Mouse (Mus musculus): Measurements from ENCODE around the gene Tspan32. TPM values are rescaled to one million over a fixed set of nuclear protein-coding genes. Genes with fewer than 3 reads are reported as not detected.
A peak's percentile ranks its signal among the peaks of the same experiment; 100 is the strongest.

Gene Tspan32
- polyA plus RNA-seq, 1 experiment from 2014 or later, result 8.3 TPM

GRCm38 (mm10) chr7:143038174-143038931 lies 33.5 kb downstream of the Tspan32 start:
- Histone ChIP-seq H3K27me3 (no peaks in the 10 kb centered on the region), H3K4me1 (peaks cover 11% of the 10 kb centered on the region; the same call in 1 of the 2 replicates), H3K4me3 (no peak overlapping the region), H3K4me2 (no peak overlapping the region), H3K27ac (no peak overlapping the region), H3K9me3 (no peaks in the 10 kb centered on the region), H3K36me3 (peaks cover 6% of the 10 kb centered on the region; the same call in 1 of the 2 replicates), H3K9ac (no peak overlapping the region)
- ATAC-seq (ENCODE audit: insufficient number of reproducible peaks, low FRiP score, low TSS enrichment, low read depth), result no peak
- 87% methylated on average over 3 of the region's 3 CpGs for WGBS

GRCm38 (mm10) chr7:143040561-143040960 lies 35.7 kb downstream of the Tspan32 start:
- H3K4me2 ChIP-seq, result no peak overlapping the region
- no peaks in the 10 kb centered on the region for H3K27me3 ChIP-seq
- H3K4me1 ChIP-seq, result peaks cover 11% of the 10 kb centered on the region; the same call in 1 of the 2 replicates
- no peaks in the 10 kb centered on the region for H3K9me3 ChIP-seq
- 0 out of 2 replicates have a peak, but pooled peaks have one; percentile 31 for ATAC-seq (ENCODE audit: insufficient number of reproducible peaks, low FRiP score, low TSS enrichment, low read depth)
- no peak overlapping the region for H3K4me3 ChIP-seq
- 96% methylated on average over 3 of the region's 3 CpGs for WGBS
- H3K36me3 ChIP-seq, result peaks cover 4% of the 10 kb centered on the region; the same call in 1 of the 2 replicates
- H3K9ac ChIP-seq, result no peak overlapping the region
- no peak overlapping the region for H3K27ac ChIP-seq

- ATAC-seq (ENCODE audit: insufficient number of reproducible peaks, low FRiP score, low TSS enrichment, low read depth), result no peak
Measured at GRCm38 (mm10) chr7:143041138-143041822, 36.4 kb downstream of the Tspan32 start.

GRCm38 (mm10) chr7:143042089-143042488 lies 37.2 kb downstream of the Tspan32 start:
- H3K4me1 ChIP-seq, result peaks cover 11% of the 10 kb centered on the region; the same call in 1 of the 2 replicates
- H3K9ac ChIP-seq, result no peak overlapping the region
- no peak for ATAC-seq (ENCODE audit: insufficient number of reproducible peaks, low FRiP score, low TSS enrichment, low read depth)
- H3K36me3 ChIP-seq, result peaks cover 2% of the 10 kb centered on the region; the same call in 1 of the 2 replicates
- WGBS, result 60% methylated on average over 3 of the region's 3 CpGs
- H3K4me2 ChIP-seq, result no peak overlapping the region
- H3K27me3 ChIP-seq, result no peaks in the 10 kb centered on the region
- H3K9me3 ChIP-seq, result no peaks in the 10 kb centered on the region
- no peak overlapping the region for H3K4me3 ChIP-seq
- 0 out of 2 replicates have a peak overlapping the region, but pooled peaks have one; percentile 8 for H3K27ac ChIP-seq

More at GRCm38 (mm10) chr7:143041138-143041822, 36.4 kb downstream of the Tspan32 start:
- Histone ChIP-seq H3K27ac (no peak overlapping the region), H3K27me3 (no peaks in the 10 kb centered on the region), H3K36me3 (peaks cover 4% of the 10 kb centered on the region; the same call in 1 of the 2 replicates), H3K9me3 (no peaks in the 10 kb centered on the region), H3K9ac (no peak overlapping the region), H3K4me3 (no peak overlapping the region), H3K4me1 (peaks cover 11% of the 10 kb centered on the region; the same call in 1 of the 2 replicates), H3K4me2 (no peak overlapping the region)
- 79% methylated on average over 3 of the region's 3 CpGs for WGBS

GRCm38 (mm10) chr7:143042897-143043300 lies 38.1 kb downstream of the Tspan32 start:
- Histone ChIP-seq H3K9me3 (no peaks in the 10 kb centered on the region), H3K9ac (no peak overlapping the region), H3K4me1 (peaks cover 11% of the 10 kb centered on the region; the same call in 1 of the 2 replicates), H3K27me3 (no peaks in the 10 kb centered on the region), H3K36me3 (no peaks in the 10 kb centered on the region), H3K27ac (no peak overlapping the region), H3K4me3 (no peak overlapping the region), H3K4me2 (no peak overlapping the region)
- no peak for ATAC-seq (ENCODE audit: insufficient number of reproducible peaks, low FRiP score, low TSS enrichment, low read depth)
- 83% methylated on average over 3 of the region's 3 CpGs for WGBS

- 90% methylated on average over 2 of the region's 2 CpGs for WGBS
- H3K4me1 ChIP-seq, result peaks cover 11% of the 10 kb centered on the region; the same call in 1 of the 2 replicates
- H3K4me2 ChIP-seq, result no peak overlapping the region
- no peaks in the 10 kb centered on the region for H3K36me3 ChIP-seq
- no peak overlapping the region for H3K4me3 ChIP-seq
- no peaks in the 10 kb centered on the region for H3K27me3 ChIP-seq
- H3K27ac ChIP-seq, result no peak overlapping the region
- no peaks in the 10 kb centered on the region for H3K9me3 ChIP-seq
- ATAC-seq (ENCODE audit: insufficient number of reproducible peaks, low FRiP score, low TSS enrichment, low read depth), result no peak; the same call in 1 of the 2 replicates
- H3K9ac ChIP-seq, result no peak overlapping the region
Measured at GRCm38 (mm10) chr7:143044049-143044825, 39.4 kb downstream of the Tspan32 start.

- no peak for ATAC-seq (ENCODE audit: insufficient number of reproducible peaks, low FRiP score, low TSS enrichment, low read depth)
- Histone ChIP-seq H3K4me3 (no peak overlapping the region), H3K4me2 (no peak overlapping the region), H3K36me3 (no peaks in the 10 kb centered on the region), H3K9ac (no peak overlapping the region), H3K9me3 (no peaks in the 10 kb centered on the region), H3K4me1 (peaks cover 11% of the 10 kb centered on the region; the same call in 1 of the 2 replicates), H3K27ac (no peak overlapping the region), H3K27me3 (no peaks in the 10 kb centered on the region)
Measured at GRCm38 (mm10) chr7:143044826-143045206, 40.0 kb downstream of the Tspan32 start.

GRCm38 (mm10) chr7:143046358-143046757 lies 41.5 kb downstream of the Tspan32 start:
- peaks cover 11% of the 10 kb centered on the region; the same call in 1 of the 2 replicates for H3K4me1 ChIP-seq

GRCm38 (mm10) chr7:143049331-143049730 lies 44.5 kb downstream of the Tspan32 start:
- Histone ChIP-seq H3K4me3 (no peak overlapping the region), H3K4me2 (no peak overlapping the region), H3K27me3 (no peaks in the 10 kb centered on the region), H3K27ac (no peak overlapping the region), H3K9me3 (no peaks in the 10 kb centered on the region), H3K9ac (no peak overlapping the region), H3K4me1 (peaks cover 17% of the 10 kb centered on the region), H3K36me3 (no peaks in the 10 kb centered on the region)
- 67% methylated on average over 3 of the region's 3 CpGs for WGBS
- no peak for ATAC-seq (ENCODE audit: insufficient number of reproducible peaks, low FRiP score, low TSS enrichment, low read depth)

More at GRCm38 (mm10) chr7:143046358-143046757, 41.5 kb downstream of the Tspan32 start:
- no peak for ATAC-seq (ENCODE audit: insufficient number of reproducible peaks, low FRiP score, low TSS enrichment, low read depth)
- H3K9ac ChIP-seq, result no peak overlapping the region
- no peak overlapping the region for H3K4me3 ChIP-seq
- no peak overlapping the region for H3K4me2 ChIP-seq
- H3K9me3 ChIP-seq, result no peaks in the 10 kb centered on the region
- 86% methylated on average over 7 of the region's 7 CpGs for WGBS
- no peak overlapping the region for H3K27ac ChIP-seq
- H3K36me3 ChIP-seq, result no peaks in the 10 kb centered on the region
- H3K27me3 ChIP-seq, result no peaks in the 10 kb centered on the region

- no peak for ATAC-seq (ENCODE audit: insufficient number of reproducible peaks, low FRiP score, low TSS enrichment, low read depth)
Measured at GRCm38 (mm10) chr7:143049841-143050816, 45.3 kb downstream of the Tspan32 start.

More at GRCm38 (mm10) chr7:143049841-143050816, 45.3 kb downstream of the Tspan32 start:
- peaks cover 25% of the 10 kb centered on the region for H3K4me1 ChIP-seq
- H3K27ac ChIP-seq, result no peak overlapping the region
- no peaks in the 10 kb centered on the region for H3K9me3 ChIP-seq
- 0 out of 2 replicates have a peak, but pooled peaks cover 4% of the 10 kb centered on the region for H3K36me3 ChIP-seq
- H3K4me3 ChIP-seq, result no peak overlapping the region
- WGBS, result 88% methylated on average over 3 of the region's 3 CpGs
- no peak overlapping the region for H3K9ac ChIP-seq
- no peaks in the 10 kb centered on the region for H3K27me3 ChIP-seq
- H3K4me2 ChIP-seq, result no peak overlapping the region
